Mouse (Mus musculus) spleen, postnatal 36 days (tissue): ENCODE measurements around the gene Pomp.
A peak's percentile ranks its signal among the peaks of the same experiment; 100 is the strongest.
"Not testable (repeated sequence)": the region's sequence is repeated elsewhere in the genome, so short reads cannot be mapped to it uniquely, and the experiment has no call there.

Source experiments
- DNase-seq, 2 experiments: peaks; one replicate each; pipeline ENCODE4 v3.0.0; 2022; ENCODE audit warnings: low spot score in 2 of 2, mixed read lengths in 1 of 2

Pomp gene

GRCm38 (mm10) chr5:147850194-147850593 is 10.1 kb upstream of the Pomp start:
- no peak for DNase-seq

GRCm38 (mm10) chr5:147860076-147860448 is 199 bp upstream of the Pomp start:
- DNase-seq = no peak

GRCm38 (mm10) chr5:147868674-147869073 is 8.4 kb downstream of the Pomp start:
- DNase-seq = no peak

GRCm38 (mm10) chr5:147869568-147869967 is 9.3 kb downstream of the Pomp start:
- DNase-seq = no peak

GRCm38 (mm10) chr5:147870296-147870695 is 10.0 kb downstream of the Pomp start:
- DNase-seq = no peak

GRCm38 (mm10) chr5:147871091-147871820 is 11.0 kb downstream of the Pomp start:
- no peak for DNase-seq

GRCm38 (mm10) chr5:147874491-147875065 is 14.3 kb downstream of the Pomp start:
- no peak for DNase-seq

GRCm38 (mm10) chr5:147875210-147875609 is 14.9 kb downstream of the Pomp start:
- DNase-seq = no peak

- no peak for DNase-seq
Observed at GRCm38 (mm10) chr5:147877520-147877919, 17.3 kb downstream of the Pomp start.

GRCm38 (mm10) chr5:147879971-147880682 is 19.9 kb downstream of the Pomp start:
- no peak for DNase-seq

GRCm38 (mm10) chr5:147883581-147883980 is 23.3 kb downstream of the Pomp start:
- DNase-seq = no peak

GRCm38 (mm10) chr5:147888313-147889297 is 28.3 kb downstream of the Pomp start:
- peak; percentile 11 to 32 for DNase-seq

- DNase-seq = no peak
Observed at GRCm38 (mm10) chr5:147892735-147893134, 32.5 kb downstream of the Pomp start.

GRCm38 (mm10) chr5:147893143-147893542 is 32.9 kb downstream of the Pomp start:
- DNase-seq = peak; percentile 2 to 34

- peak; percentile 18 to 29 for DNase-seq
Observed at GRCm38 (mm10) chr5:147893766-147894454, 33.6 kb downstream of the Pomp start.

GRCm38 (mm10) chr5:147894455-147895076 is 34.3 kb downstream of the Pomp start, which contains the start of gene Slc46a3:
TSS of gene Slc46a3 (minus strand) at chr5:147894815.
- peak; percentile 92 to 93 for DNase-seq

GRCm38 (mm10) chr5:147895436-147896198 is 35.4 kb downstream of the Pomp start:
- DNase-seq = peak; percentile 58 to 61

GRCm38 (mm10) chr5:147896501-147896900 is 36.2 kb downstream of the Pomp start:
- not testable (repeated sequence) for DNase-seq

GRCm38 (mm10) chr5:147898254-147898653 is 38.0 kb downstream of the Pomp start:
- no peak for DNase-seq
